Mouse (Mus musculus): ENCODE data around the gene Ccr6. TPM values are rescaled to one million over a fixed set of nuclear protein-coding genes. Genes with fewer than 3 reads are reported as not detected.
A peak's percentile ranks its signal among the peaks of the same experiment; 100 is the strongest.

Ccr6 gene
- polyA plus RNA-seq, 1 experiment from 2014 or later, result not detected

GRCm38 (mm10) chr17:8286987-8287386 is 51.1 kb downstream of the Ccr6 start:
- no peak overlapping the region for H3K4me2 ChIP-seq (replicated peaks)
- H3K27ac ChIP-seq, result no peak overlapping the region
- H3K36me3 ChIP-seq, result peaks cover 10% of the 10 kb centered on the region
- ATAC-seq (ENCODE audit: low FRiP score, low read depth), result no peak
- 0 out of 2 replicates have a peak, but pooled peaks cover 3% of the 10 kb centered on the region for H3K27me3 ChIP-seq
- H3K4me3 ChIP-seq, result no peak overlapping the region
- 89% methylated on average over 4 of the region's 4 CpGs for WGBS
- H3K4me1 ChIP-seq, result peaks cover 18% of the 10 kb centered on the region
- no peaks in the 10 kb centered on the region for H3K9me3 ChIP-seq
- no peak overlapping the region for H3K9ac ChIP-seq

- WGBS, result 88% methylated on average over 3 of the region's 3 CpGs
- 0 out of 2 replicates have a peak, but pooled peaks cover under 1% of the 10 kb centered on the region for H3K27me3 ChIP-seq
- no peak overlapping the region for H3K4me3 ChIP-seq
- H3K4me2 ChIP-seq (replicated peaks), result no peak overlapping the region
- no peak for ATAC-seq (ENCODE audit: low FRiP score, low read depth)
- H3K27ac ChIP-seq, result no peak overlapping the region
- no peak overlapping the region for H3K9ac ChIP-seq
- H3K4me1 ChIP-seq, result peaks cover 4% of the 10 kb centered on the region
- H3K36me3 ChIP-seq, result peaks cover 13% of the 10 kb centered on the region
- no peaks in the 10 kb centered on the region for H3K9me3 ChIP-seq
These were observed 54.3 kb downstream of the Ccr6 start for GRCm38 (mm10) chr17:8289993-8290679.

- Histone ChIP-seq H3K36me3 (peaks cover 13% of the 10 kb centered on the region), H3K9me3 (no peaks in the 10 kb centered on the region), H3K4me3 (no peak overlapping the region), H3K27me3 (no peaks in the 10 kb centered on the region), H3K9ac (no peak overlapping the region), H3K27ac (no peak overlapping the region), H3K4me2 (replicated peaks) (no peak overlapping the region), H3K4me1 (no peaks in the 10 kb centered on the region)
- no peak for ATAC-seq (ENCODE audit: low FRiP score, low read depth)
These were observed 54.9 kb downstream of the Ccr6 start for GRCm38 (mm10) chr17:8290736-8291135.

DNA sequence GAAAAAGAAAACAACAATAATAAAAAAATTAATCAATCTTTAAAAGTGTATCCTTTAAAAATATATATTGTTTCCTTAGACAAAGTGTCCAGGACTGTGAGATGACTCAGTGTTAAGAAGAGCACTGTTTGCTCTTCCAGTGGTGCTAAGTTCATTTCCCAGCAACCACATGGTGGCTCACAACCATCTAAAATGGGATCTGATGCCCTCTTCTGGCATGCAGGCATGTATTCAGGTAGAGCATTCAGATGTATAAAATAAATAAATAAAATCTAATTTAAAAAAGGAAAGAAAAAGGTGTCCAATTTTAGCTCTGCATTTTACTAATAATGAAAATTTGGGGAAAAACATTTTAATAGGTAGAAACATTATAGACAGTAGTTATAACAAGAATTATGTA is 60.0 kb downstream of the Ccr6 start:
- no peaks in the 10 kb centered on the region for H3K27me3 ChIP-seq
- no peaks in the 10 kb centered on the region for H3K9me3 ChIP-seq
- H3K36me3 ChIP-seq, result peaks cover 10% of the 10 kb centered on the region
- no peak overlapping the region for H3K4me2 ChIP-seq (replicated peaks)
- no peak overlapping the region for H3K4me3 ChIP-seq
- no peak overlapping the region for H3K9ac ChIP-seq
- no peak overlapping the region for H3K27ac ChIP-seq
- H3K4me1 ChIP-seq, result no peaks in the 10 kb centered on the region
- ATAC-seq (ENCODE audit: low FRiP score, low read depth), result no peak

- Histone ChIP-seq H3K36me3 (peaks cover 10% of the 10 kb centered on the region), H3K4me1 (no peaks in the 10 kb centered on the region), H3K27me3 (no peaks in the 10 kb centered on the region), H3K4me2 (replicated peaks) (no peak overlapping the region), H3K27ac (no peak overlapping the region), H3K4me3 (no peak overlapping the region), H3K9me3 (no peaks in the 10 kb centered on the region), H3K9ac (no peak overlapping the region)
- WGBS, result 87% methylated on average over 9 of the region's 9 CpGs
- ATAC-seq (ENCODE audit: low FRiP score, low read depth), result no peak
These were observed 60.5 kb downstream of the Ccr6 start for GRCm38 (mm10) chr17:8296313-8296844.

DNA sequence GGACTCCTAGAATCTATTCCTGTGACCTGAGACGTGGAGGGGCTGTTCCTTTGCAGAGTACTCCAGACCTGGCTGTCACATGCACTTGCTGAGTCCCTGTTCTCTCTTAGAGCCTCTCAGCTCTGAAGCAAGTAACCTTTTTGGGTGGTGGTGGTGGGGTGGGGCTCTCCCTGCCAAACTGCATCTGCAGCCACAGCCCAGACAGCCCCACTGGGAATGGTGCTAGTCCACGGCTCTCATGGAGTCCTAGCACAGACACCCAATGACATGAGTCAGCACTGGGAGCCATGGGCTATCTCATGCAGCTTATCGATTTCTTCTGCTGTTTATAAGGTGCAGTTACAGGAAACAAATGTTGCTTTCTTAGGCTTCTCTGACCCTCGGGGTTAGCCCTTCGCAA is 61.9 kb downstream of the Ccr6 start:
- Histone ChIP-seq H3K9ac (no peak overlapping the region), H3K4me1 (no peaks in the 10 kb centered on the region), H3K4me2 (replicated peaks) (no peak overlapping the region), H3K27me3 (no peaks in the 10 kb centered on the region), H3K27ac (no peak overlapping the region), H3K4me3 (no peak overlapping the region), H3K9me3 (no peaks in the 10 kb centered on the region), H3K36me3 (peaks cover 10% of the 10 kb centered on the region)
- ATAC-seq (ENCODE audit: low FRiP score, low read depth), result no peak
- WGBS, result 79% methylated on average over 5 of the region's 5 CpGs

DNA sequence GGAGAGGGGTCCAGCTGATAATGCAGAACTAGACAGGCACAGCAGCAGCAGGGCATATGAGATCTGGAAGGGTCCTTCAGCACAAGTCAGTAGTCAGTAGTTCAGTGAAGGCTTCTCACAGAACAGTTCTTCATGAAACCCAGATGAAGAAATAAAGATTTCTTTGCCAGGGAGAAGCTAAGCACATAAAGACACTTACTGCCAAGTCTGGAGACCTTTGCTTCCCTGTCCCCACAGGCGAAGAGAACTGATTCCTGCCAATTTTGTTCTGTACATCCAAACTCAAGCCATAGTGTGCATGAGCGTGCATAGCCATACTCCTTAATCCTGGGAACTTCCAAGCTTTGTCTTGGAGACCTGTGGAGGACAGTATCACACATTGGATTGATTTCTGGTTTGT is 62.4 kb downstream of the Ccr6 start:
- Histone ChIP-seq H3K4me2 (replicated peaks) (no peak overlapping the region), H3K9ac (no peak overlapping the region), H3K27me3 (no peaks in the 10 kb centered on the region), H3K9me3 (no peaks in the 10 kb centered on the region), H3K4me3 (no peak overlapping the region), H3K27ac (no peak overlapping the region), H3K4me1 (no peaks in the 10 kb centered on the region), H3K36me3 (peaks cover 9% of the 10 kb centered on the region)
- WGBS, result 85% methylated on average over 2 of the region's 2 CpGs
- ATAC-seq (ENCODE audit: low FRiP score, low read depth), result no peak

GRCm38 (mm10) chr17:8299524-8299923 is 63.7 kb downstream of the Ccr6 start:
- Histone ChIP-seq H3K36me3 (peaks cover 7% of the 10 kb centered on the region), H3K9me3 (no peaks in the 10 kb centered on the region), H3K4me1 (no peaks in the 10 kb centered on the region), H3K4me3 (no peak overlapping the region), H3K27ac (no peak overlapping the region), H3K27me3 (0 out of 2 replicates have a peak, but pooled peaks cover 2% of the 10 kb centered on the region), H3K9ac (no peak overlapping the region), H3K4me2 (replicated peaks) (no peak overlapping the region)
- no peak for ATAC-seq (ENCODE audit: low FRiP score, low read depth)

- no peak overlapping the region for H3K4me2 ChIP-seq (replicated peaks)
- H3K9me3 ChIP-seq, result no peaks in the 10 kb centered on the region
- ATAC-seq (ENCODE audit: low FRiP score, low read depth), result no peak
- H3K4me1 ChIP-seq, result no peaks in the 10 kb centered on the region
- H3K36me3 ChIP-seq, result peaks cover 7% of the 10 kb centered on the region
- 77% methylated on average over 4 of the region's 4 CpGs for WGBS
- no peak overlapping the region for H3K27ac ChIP-seq
- H3K27me3 ChIP-seq, result 0 out of 2 replicates have a peak, but pooled peaks cover 3% of the 10 kb centered on the region
- H3K4me3 ChIP-seq, result no peak overlapping the region
- H3K9ac ChIP-seq, result no peak overlapping the region
These were observed 65.7 kb downstream of the Ccr6 start for GRCm38 (mm10) chr17:8301515-8301914.

- WGBS, result 64% methylated on average over 7 of the region's 7 CpGs
- no peak overlapping the region for H3K4me3 ChIP-seq
These were observed 67.1 kb downstream of the Ccr6 start for GRCm38 (mm10) chr17:8302772-8303438.

DNA sequence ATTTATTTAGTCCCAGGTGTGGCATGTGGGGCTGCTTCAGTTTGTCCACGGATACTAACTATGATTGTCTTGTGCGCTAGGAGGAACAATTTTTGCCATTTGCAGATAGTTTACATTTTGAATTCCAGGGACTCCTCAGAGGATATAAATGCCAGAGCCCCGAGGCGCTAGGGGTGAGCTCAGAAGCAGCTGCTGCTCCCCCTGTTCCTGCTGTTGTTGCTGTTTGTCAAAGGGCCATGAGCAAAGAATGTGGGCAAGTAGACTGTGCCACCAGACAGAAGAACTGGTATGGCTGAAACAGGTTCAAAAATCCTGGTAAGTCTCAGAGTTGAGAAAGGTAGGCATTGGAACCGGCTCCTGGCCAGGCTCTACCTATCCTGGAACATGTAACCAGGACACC is 67.8 kb downstream of the Ccr6 start:
- Histone ChIP-seq H3K4me2 (replicated peaks) (no peak overlapping the region), H3K4me3 (no peak overlapping the region), H3K36me3 (no peaks in the 10 kb centered on the region), H3K4me1 (no peaks in the 10 kb centered on the region), H3K27ac (no peak overlapping the region), H3K9ac (no peak overlapping the region), H3K27me3 (0 out of 2 replicates have a peak, but pooled peaks cover 3% of the 10 kb centered on the region), H3K9me3 (no peaks in the 10 kb centered on the region)
- WGBS, result 62% methylated on average over 5 of the region's 5 CpGs
- ATAC-seq (ENCODE audit: low FRiP score, low read depth), result 0 out of 2 replicates have a peak, but pooled peaks have one; percentile 36

More at GRCm38 (mm10) chr17:8302772-8303438, 67.1 kb downstream of the Ccr6 start:
- Histone ChIP-seq H3K27me3 (0 out of 2 replicates have a peak, but pooled peaks cover 3% of the 10 kb centered on the region), H3K36me3 (peaks cover 3% of the 10 kb centered on the region), H3K9ac (no peak overlapping the region), H3K4me1 (no peaks in the 10 kb centered on the region), H3K9me3 (no peaks in the 10 kb centered on the region), H3K4me2 (replicated peaks) (no peak overlapping the region), H3K27ac (no peak overlapping the region)
- ATAC-seq (ENCODE audit: low FRiP score, low read depth), result no peak

DNA sequence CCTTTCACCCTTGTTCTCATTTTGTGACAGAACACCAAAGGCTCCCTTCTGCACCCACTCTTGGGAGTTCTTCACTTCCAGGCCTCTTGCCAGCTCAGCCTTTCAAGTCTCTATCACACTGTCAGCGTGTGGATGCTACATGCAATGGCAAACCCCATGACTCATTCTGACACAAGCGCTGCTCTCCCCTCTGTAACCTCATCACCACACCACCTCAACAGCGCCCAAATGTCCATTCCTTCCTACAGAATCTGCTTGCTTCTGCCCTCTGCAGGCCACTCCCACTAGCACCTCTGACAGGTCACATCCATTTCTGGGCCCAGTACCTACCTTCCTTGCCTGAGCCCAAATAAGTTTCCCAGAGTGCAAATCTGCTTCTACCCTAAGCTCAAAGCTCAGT is 70.0 kb downstream of the Ccr6 start:
- no peak overlapping the region for H3K9ac ChIP-seq
- H3K27ac ChIP-seq, result no peak overlapping the region
- no peak overlapping the region for H3K4me3 ChIP-seq
- ATAC-seq (ENCODE audit: low FRiP score, low read depth), result no peak
- no peaks in the 10 kb centered on the region for H3K4me1 ChIP-seq
- H3K27me3 ChIP-seq, result 0 out of 2 replicates have a peak, but pooled peaks cover 3% of the 10 kb centered on the region
- no peaks in the 10 kb centered on the region for H3K36me3 ChIP-seq
- 33% methylated on average over 3 of the region's 3 CpGs for whole genome bisulfite sequencing
- no peak overlapping the region for H3K4me2 ChIP-seq (replicated peaks)
- no peaks in the 10 kb centered on the region for H3K9me3 ChIP-seq

All from limb, embryonic 13.5 days (tissue).